Mouse (Mus musculus) liver, postnatal 0 days (tissue): ENCODE measurements around the gene Nip7.

Source experiments
- CTCF ChIP-seq: sonication (generic); IDR thresholded peaks from 2 replicates; pipeline ENCODE4 v1.5.1; 2016; ENCODE audit warnings: antibody characterized with exemption, low read depth
- EP300 ChIP-seq: IDR thresholded peaks from 2 replicates; pipeline ENCODE4 v1.6.1; 2016; ENCODE audit warnings: antibody characterized with exemption, low read depth, mild to moderate bottlenecking

- TF ChIP-seq EP300 (no peak), CTCF (no peak)
These were observed 8.4 kb upstream of the Nip7 start, which contains the start of gene Pdf for GRCm38 (mm10) chr8:107048061-107048941.
